Mouse (Mus musculus): Measurements from ENCODE around the gene Krtap13-1. TPM values are rescaled to one million over a fixed set of nuclear protein-coding genes. Genes with fewer than 3 reads are reported as not detected.

Gene Krtap13-1
- polyA plus RNA-seq (2017; shearing (Covaris generic)) = not detected

GRCm38 (mm10) chr16:88728812-88729275 is at the start of gene Krtap13-1:
Gene Krtap13-1 (plus strand): TSS chr16:88728862.

GRCm38 (mm10) chr16:88707496-88708012 is 21.1 kb upstream of the Krtap13-1 start, which contains the start of gene 2310061N02Rik:
Gene 2310061N02Rik (minus strand): TSS chr16:88707962.

GRCm38 (mm10) chr16:88751535-88751934 is 22.9 kb downstream of the Krtap13-1 start, which contains the start of gene Krtap13:
Gene Krtap13 (minus strand): TSS chr16:88751635.

GRCm38 (mm10) chr16:88758547-88758946 is 29.9 kb downstream of the Krtap13-1 start, which contains the start of gene 2310034C09Rik:
Gene 2310034C09Rik (plus strand): TSS chr16:88758847.

GRCm38 (mm10) chr16:88774106-88774505 is 45.4 kb downstream of the Krtap13-1 start, which contains the start of gene 2310057N15Rik:
Gene 2310057N15Rik (minus strand): TSS chr16:88774206.

GRCm38 (mm10) chr16:88777596-88777995 is 48.9 kb downstream of the Krtap13-1 start, which contains the start of gene Gm5965:
Gene Gm5965 (plus strand): TSS chr16:88777896.

Other genes starting within 250 kb of the Krtap13-1 start
- gene Cldn17, start 221.9 kb upstream of the Krtap13-1 start, polyA plus RNA-seq (2017; shearing (Covaris generic)) = not detected
- gene Cldn8, start 165.7 kb upstream of the Krtap13-1 start, polyA plus RNA-seq (2017; shearing (Covaris generic)) = 0.16 TPM
- gene Krtap24-1, start 116.6 kb upstream of the Krtap13-1 start, polyA plus RNA-seq (2017; shearing (Covaris generic)) = not detected
- gene 2310079G19Rik, start 101.2 kb upstream of the Krtap13-1 start, polyA plus RNA-seq (2017; shearing (Covaris generic)) = not detected
- not detected for gene Krtap26-1, start 81.1 kb upstream of the Krtap13-1 start, polyA plus RNA-seq (2017; shearing (Covaris generic))
- gene Krtap27-1, start 57.2 kb upstream of the Krtap13-1 start, polyA plus RNA-seq (2017; shearing (Covaris generic)) = not detected
- not detected for gene 2310061N02Rik, start 20.9 kb upstream of the Krtap13-1 start, polyA plus RNA-seq (2017; shearing (Covaris generic))
- gene Krtap13, start 22.8 kb downstream of the Krtap13-1 start, polyA plus RNA-seq (2017; shearing (Covaris generic)) = not detected
- gene 2310034C09Rik, start 30.0 kb downstream of the Krtap13-1 start, polyA plus RNA-seq (2017; shearing (Covaris generic)) = not detected
- gene 2310057N15Rik, start 45.3 kb downstream of the Krtap13-1 start, polyA plus RNA-seq (2017; shearing (Covaris generic)) = not detected
- gene Gm5965, start 49.0 kb downstream of the Krtap13-1 start, polyA plus RNA-seq (2017; shearing (Covaris generic)) = not detected
- not detected for gene Gm20741, start 83.4 kb downstream of the Krtap13-1 start, polyA plus RNA-seq (2017; shearing (Covaris generic))
- gene Krtap15, start 91.4 kb downstream of the Krtap13-1 start, polyA plus RNA-seq (2017; shearing (Covaris generic)) = not detected
- gene Krtap14, start 97.3 kb downstream of the Krtap13-1 start, polyA plus RNA-seq (2017; shearing (Covaris generic)) = not detected
- gene Krtap19-1, start 140.5 kb downstream of the Krtap13-1 start, polyA plus RNA-seq (2017; shearing (Covaris generic)) = not detected
- gene Krtap19-2, start 145.4 kb downstream of the Krtap13-1 start, polyA plus RNA-seq (2017; shearing (Covaris generic)) = not detected
- gene Krtap19-3, start 149.2 kb downstream of the Krtap13-1 start, polyA plus RNA-seq (2017; shearing (Covaris generic)) = not detected
- not detected for gene Krtap19-4, start 156.2 kb downstream of the Krtap13-1 start, polyA plus RNA-seq (2017; shearing (Covaris generic))
- gene Krtap19-5, start 167.6 kb downstream of the Krtap13-1 start, polyA plus RNA-seq (2017; shearing (Covaris generic)) = not detected
- gene Krtap19-9b, start 203.4 kb downstream of the Krtap13-1 start, polyA plus RNA-seq (2017; shearing (Covaris generic)) = not detected
- gene Krtap16-3, start 234.0 kb downstream of the Krtap13-1 start, polyA plus RNA-seq (2017; shearing (Covaris generic)) = not detected

Data from effector memory CD4-positive, alpha-beta T cell, adult 5 months (primary cell).